Mouse (Mus musculus) brain, embryonic 18.5 days (tissue): Measurements from ENCODE around the gene Coq10a.

ENCODE experiments used
- DNase-seq: peaks from one replicate; pipeline ENCODE4 v3.0.0-alpha.2; 2012; ENCODE audit warnings: low read depth, low spot score

The Coq10a gene

DNA sequence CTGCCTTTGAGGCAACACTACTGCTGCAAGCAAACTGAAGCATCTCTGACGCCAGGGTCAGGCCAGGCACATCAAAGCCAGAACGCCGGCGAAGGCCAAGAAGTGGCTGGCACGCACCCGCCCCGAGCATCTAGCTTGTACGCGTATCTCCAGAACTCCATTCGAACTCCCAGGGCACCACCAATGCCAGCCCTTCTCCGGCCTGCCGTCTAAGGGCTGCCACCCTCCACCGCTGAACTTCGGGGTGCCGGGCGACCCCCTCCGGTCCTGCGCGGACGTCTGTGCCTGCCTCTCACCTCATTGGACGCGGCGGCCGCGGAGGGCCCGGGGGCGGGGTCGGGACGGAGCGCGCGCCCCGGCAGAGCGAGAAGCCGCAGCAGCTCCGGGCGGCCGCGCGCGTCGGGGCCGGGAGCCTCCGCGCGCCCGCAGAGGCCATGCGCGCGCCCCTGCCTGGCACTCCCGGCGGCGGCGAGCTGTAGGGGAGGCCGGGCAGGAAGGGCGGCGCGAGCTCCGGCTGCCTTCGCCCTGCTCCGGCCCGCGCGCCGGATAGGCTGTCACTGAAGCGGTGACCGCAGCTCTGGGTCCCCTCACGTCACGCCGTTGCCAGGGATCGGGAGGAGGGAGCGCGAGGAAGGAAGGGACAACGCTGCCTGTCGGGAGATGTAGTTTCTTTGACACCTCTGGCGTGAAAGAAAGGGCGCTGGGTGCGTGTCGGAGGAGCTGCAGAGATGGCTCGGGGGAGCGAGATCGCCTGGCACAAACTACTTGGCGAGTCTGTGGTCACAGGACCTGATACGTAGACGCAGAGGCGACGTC lies at the start of gene Coq10a:
Gene Coq10a (minus strand): TSS at position 596 of the 816 bp plus-strand sequence.
- peak; percentile 89 for DNase-seq

DNA sequence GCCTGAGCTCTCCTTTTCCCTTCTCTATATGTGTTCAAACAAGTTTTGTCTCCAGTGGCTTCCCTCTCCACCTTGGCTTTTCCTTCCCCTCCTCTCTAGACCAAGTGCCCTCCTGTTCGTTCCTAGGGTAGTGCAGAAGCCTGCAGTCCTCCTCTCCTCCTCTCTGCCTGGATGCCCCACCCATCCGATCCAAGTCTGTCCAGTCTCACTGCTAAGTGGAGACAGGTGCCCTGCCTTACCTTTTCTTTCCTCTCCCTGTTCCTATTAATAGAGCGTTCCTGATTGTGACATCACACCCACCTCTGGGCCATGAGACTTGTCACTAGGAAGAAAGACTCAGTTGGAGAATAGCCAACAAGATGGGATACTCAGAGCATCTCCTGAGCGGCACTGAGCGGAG lies 46.1 kb upstream of the Coq10a start:
- no peak for DNase-seq

DNA sequence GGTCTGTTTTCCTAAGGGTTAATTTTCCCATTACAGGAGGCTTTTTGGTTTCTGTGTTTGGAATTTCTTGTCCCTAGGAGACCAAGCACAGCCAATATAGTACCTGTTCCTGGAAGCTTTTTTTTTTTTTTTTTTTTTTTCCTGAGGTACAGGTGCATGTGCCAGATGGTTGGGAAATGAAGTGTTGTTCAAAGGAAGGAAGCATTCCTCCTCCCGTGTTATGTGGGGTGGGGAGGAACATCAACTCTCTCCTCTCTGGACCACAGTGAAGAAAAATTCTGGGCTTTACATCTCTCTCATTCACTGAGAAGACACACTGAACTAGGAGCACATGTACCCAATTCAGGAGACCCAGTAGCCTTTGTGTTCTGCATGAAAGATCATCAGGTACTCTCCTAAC lies 44.3 kb upstream of the Coq10a start:
- no peak for DNase-seq

DNA sequence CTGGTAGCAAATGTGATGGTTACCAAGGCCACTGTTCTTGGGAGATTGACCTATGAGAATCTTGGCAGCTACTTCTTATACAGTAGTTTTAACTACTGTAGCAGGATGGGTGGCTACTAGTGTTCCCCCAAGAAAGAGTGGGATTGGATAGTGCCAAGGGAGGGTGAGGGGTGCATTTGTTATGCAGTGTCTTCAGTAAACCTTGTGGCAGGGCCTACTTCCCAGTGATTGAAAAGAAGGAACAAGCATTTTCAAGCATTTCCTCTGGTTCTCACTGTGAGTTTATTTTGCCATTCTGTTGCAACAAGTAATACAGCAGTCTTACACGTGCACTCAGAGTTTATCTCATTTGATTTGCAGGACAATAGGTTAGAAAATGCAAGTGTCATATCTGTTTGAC lies 43.8 kb upstream of the Coq10a start:
- DNase-seq, result no peak

DNA sequence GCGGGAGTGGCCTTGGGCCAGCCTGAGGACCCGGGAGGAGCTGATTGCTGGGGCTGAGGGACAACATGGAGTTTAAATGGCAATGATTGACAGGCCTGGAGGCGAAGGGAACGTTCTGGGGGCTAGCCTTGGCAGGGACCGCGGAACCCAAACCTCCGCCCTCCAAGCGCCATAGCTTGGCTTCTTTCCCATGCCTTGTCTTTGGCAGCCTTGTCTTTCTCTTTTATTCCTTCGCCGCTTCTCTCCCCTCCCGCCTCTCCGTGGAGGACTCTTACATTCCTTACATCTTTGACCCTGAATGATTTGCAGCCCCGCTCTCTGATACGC lies 43.2 kb upstream of the Coq10a start:
- DNase-seq, result no peak

DNA sequence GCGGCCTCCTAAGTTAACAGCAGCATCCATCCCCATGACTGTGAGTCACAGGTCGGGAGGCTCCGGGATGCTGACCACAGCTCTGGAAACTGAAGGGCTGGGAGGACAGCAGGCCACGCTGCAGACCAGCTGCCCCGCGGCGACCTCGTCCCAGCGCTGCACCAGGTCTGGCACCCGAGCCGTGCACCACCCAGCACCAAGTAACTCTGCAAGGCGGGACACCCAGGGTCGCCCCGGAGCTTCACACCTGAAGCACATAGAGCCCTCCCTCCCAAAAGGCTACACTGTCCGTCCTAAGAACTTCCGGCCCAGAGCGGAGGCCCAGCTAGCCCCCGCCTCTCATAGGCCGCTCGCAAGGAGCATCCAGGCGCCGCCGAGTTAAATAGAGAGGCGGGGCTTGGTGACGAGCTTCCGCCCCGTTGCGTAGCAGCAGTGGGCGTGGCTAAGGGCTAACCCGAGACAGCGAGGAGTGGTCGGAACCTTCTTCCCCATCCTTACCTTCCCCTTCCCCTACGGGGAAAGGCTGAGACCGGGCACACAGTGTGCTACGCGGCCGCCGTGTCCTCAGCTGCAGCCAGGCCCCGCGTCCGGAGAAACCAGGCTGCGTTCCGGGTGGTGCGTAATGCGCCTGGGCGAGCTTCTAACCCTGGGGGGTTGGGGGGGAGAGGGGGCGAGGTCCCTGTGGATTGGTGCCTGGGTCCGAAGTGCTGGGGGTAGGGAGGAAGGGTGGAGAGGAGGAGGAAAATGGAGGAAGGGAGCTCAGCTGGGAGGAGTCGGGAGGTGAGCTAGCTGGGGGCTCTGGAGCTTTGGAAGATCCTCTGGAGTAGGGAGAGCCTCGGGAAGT lies 42.6 kb upstream of the Coq10a start, which contains the start of the genes Nabp2 and Rnf41:
Gene Nabp2 (minus strand): TSS at position 282 of the 844 bp plus-strand sequence.
Gene Rnf41 (plus strand): TSS at position 447 of the 844 bp plus-strand sequence.
- DNase-seq, result peak; percentile 90

DNA sequence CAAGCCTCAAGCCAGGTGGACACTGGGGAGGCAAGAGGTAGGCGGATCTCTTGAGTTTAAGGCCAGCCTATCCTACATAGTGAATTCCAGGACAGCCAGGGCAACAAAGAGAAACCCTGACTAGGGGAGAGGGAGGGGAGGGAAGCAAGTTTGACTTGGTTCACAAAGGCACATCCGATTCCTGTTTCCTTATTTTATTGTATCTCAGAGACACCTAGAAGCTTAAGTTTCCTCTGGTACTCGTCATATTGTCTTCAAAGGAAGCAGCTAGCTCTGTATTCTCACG lies 41.7 kb upstream of the Coq10a start:
- no peak for DNase-seq

DNA sequence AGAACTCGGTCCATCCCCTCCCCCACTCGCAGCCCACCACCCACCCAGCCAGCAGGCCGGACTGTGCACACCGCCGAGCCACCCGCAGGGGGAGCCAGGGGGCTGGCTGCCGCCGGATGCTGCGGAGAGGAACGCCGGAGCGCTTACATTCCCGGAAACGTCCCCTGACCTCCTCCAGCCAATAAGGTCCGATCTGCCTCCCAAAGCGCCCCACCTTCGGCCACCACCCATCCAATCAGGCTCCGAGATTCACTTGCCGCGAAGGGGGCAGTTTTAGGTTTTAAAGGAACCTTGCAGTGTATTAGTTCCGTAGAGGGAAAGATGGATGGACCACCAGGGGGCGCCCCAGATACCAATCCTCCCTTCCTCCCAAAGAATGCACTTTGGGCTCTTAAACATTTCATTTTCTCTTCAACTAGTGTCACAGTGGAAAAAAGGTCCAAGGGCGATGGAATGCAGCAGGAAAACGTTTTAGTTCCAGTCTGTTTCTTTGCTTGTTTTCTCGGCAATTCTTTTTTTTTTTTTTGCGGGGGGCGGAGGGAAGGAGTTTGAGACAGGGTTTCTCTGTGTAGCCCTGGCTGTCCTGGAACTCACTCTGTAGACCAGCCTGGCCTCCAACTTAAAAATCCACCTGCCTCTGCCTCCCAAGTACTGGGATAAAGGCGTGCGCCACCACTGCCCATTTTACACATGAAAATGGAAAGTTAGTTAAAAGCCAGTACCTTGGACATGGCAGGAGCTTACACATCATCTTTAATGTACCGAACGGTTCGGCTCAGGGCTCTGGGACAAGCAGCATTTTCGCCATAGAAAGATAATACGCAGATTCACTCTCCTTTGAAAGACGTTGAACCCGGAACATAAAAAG lies 41.1 kb upstream of the Coq10a start:
- DNase-seq, result peak; percentile 97

DNA sequence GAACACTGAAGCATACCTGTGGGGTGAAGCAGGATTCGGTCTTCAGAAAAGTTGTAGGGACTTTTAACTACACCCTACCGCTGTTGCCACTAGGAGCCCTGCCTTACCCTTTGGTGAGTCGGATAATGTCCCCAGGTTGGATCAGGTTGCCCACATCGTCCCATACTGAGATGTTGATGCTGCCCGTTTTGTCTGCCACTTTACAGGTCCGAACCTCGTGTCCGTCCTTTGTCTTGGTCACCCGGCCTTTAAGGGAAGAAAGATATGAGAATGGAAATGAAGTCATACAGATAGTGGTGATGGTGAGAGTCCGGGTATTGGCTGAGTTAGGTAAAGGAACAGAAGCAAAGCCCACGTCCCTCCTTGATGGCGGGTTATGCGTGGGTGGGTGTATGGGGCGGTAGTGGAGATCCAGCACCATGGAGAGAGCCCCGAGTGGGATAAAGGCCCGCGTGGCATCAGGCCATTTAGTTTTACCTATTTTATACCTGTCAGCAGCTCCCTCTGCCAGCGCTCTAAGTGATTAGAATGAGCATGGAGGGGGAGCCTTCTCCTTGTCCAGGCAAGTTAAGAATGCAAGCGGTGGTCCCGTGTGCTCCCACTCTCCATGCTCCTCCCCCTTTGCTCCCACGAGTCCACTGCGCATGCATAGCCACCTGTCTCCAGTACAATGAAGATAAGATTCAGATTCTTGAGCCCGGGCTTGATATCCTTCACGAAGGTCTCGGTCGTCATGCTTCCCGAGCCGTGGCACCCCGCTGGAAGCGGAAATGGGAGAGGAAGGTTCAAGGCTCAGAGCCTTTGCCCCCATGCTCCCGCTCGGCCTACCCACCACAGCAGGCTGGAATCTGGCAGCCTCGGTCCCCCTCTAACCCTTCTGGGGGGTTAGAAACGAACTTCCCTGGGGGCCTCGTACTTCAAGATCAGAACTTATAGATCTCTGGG lies 40.1 kb upstream of the Coq10a start:
- DNase-seq, result peak; percentile 57

DNA sequence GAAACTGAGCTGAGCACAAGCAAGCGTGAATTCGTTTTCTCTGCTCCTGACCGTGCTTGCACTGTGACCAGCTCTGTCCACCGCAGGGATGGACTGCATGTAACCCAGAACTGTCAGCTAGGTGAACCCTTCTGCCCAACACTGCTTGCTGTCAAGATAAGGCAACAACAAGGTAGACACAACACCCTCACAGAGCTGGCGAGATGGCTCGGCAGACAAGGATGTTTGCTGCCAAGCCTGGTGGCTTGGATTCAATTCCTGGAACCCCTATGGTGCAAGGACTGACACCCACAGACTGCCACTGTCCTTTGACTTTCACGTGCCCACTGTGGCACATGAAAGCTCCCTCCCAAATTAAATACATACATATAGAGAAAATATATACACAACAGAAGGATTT lies 35.1 kb upstream of the Coq10a start:
- DNase-seq, result no peak

DNA sequence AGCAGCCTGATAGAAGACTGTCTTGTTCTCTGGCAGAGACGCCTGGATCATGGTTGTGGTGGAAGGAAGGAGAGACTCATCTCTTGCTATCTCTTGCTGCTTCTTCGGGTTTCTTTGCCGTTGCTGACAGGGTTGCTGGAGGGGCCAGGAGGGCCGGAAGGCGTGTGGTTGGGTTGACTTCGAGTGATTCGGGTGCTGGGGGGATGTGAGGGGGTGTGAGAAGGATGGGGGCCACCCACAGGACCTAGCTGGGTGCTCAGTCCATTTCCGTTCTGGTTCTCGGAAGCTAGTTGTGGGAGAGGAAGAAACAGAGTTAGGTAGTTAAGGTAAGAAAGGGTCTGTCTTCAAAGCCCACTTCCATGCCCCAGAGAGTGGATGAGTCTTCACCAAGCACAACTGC lies 32.8 kb upstream of the Coq10a start:
- no peak for DNase-seq

DNA sequence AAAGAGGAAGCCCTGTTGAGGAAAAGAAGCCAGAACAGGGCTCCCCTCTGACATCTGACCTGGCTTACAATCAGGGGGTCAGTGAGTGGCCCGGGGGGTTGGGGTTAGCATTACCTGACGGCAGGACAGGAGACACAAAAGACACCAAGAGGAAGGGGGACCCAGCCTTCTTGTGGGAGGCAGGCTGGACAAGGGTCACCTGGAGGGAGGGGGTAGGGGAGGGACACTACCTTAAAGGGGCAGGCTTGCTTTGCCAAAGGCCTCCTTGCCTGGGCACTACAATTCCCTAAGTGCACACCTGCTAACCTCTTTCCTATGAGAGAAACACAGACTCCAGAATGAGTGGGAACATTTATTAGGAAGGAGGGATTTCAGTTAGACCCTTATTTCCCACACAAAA lies 32.3 kb upstream of the Coq10a start, which contains the start of gene Slc39a5:
Gene Slc39a5 (minus strand): TSS at position 174 of the 400 bp plus-strand sequence.
- DNase-seq, result no peak

DNA sequence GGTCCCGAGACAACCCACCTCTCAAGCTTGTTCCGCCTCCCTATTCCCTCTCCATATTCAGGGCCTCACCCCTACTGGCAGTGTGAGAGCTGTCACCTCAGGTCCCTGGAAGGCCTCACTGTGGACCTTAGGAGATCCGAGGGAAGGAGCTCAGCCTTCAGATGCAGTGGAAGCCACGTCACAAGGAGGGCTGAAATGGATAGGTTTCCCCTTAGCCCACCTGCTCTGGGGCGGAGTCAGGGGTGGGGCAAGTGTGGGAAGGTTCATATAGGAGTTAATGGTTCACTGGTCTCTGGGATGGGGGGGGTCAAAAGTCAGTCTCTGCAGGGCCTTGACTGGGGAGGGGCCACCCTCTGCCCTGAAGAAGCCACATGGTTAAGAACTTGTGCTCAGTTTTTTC lies 31.5 kb upstream of the Coq10a start:
- DNase-seq, result no peak

DNA sequence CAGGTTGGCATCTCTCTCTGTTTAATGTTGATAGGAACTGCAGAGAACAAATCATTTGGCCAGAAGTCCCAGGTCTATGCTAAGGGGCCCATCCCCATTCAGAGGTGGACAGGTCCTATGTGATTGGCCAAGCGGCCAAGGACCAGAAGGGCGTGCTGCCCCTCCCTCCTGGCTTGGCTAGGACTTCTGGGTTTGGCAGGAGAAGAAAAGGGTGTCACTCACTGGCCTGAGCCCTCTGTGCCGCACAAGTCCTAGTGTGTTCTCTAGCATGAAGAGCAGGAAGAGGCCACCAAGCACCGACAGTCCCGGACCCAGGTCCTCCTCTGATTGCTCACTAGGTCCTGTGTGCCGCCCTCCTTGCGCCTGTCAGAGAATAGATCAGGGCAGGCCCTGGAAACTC lies 28.7 kb upstream of the Coq10a start:
- no peak for DNase-seq

DNA sequence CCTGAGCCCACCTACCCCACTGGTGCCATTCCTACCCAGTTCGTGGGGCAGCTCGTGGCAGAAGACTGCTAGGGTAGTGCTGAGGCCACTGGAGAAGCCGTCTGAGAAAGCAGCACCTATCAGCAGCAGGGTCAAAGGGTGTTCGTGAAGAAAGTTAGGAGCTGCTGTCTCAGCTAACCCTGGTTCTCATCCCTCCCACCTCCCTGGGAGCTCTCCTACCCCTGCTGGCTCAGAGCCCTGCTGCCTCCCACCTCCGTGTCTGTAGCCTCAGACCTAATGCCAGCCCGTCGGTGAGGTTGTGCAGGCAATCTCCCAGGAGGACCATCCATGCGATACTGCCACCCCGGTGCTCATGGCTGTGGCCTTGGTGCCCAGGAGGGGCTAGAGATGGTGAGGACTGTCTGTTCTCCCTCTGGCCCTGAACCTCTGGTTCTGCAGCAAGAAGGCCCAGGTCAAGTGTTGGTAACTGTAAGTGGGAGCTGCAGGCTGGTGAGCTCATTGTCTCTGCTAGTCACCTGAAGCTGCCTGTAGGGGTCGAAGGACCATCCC lies 28.0 kb upstream of the Coq10a start:
- no peak for DNase-seq

DNA sequence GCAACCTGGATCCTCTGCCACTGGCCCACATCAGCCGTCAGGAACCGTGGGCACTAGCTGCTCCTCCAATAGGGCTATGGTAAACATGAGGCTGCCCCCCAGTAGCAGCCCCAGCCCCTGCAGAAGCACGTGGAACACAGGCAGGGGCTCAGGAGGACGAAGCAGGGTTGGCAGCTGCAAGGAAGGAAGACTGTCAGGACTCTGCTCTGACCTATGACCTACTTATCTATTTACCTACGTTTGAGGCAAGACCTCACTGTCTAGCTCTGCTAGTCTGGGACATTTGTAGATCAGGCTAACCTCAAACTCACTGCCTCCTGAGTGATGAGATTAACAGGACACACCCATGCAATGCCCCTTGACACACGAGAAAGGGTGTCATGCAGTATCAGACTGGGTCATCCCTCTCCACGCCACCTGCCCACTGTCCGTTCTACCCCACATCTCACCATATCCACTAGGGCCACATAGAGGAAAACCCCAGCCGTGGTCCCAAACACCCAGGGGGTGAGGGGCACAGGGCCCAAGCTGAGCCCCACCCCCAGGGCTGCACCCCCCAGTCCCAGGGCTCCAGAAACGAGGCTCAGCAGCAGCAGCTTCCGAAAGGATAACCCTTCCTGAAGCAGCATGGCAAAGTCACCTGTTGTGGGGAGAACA lies 27.3 kb upstream of the Coq10a start:
- DNase-seq, result no peak

DNA sequence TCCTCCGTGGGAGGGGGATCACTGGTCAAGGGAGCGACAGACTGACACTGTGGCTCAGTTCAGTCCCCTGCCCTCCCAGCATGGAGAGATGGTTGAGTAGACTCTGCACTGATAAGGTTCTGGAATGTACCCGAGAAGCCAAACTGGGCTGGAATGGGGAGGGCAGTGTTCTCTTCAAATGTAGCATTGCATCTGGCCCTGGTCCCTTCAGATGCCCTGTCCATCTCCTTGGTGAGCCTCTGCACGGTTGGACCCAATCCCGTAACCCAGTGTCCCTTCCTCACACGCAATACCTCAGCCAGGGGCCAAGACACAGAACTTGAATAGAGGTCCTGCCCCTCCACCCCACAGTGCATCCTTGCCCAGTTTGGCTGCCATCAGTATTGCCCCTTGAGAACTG lies 23.1 kb upstream of the Coq10a start:
- DNase-seq, result no peak

DNA sequence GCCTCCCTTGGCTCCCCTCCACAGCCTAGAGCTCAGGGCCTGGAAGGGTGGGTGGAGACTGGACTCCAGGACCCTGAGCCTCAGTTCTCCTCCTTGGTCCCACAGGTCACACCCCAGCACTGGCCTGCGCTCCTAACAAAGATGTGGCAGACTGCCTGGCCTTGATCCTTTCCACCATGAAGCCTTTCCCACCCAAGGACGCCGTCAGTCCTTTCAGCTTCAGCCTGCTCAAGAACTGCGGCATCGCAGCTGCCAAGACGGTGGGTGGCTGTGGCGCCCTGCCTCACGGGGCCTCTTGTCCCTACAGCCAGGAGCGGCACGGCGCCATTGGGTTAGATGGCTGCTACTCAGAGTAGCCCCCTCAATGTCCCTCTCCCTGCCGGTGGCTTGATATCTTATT lies 21.6 kb upstream of the Coq10a start:
- DNase-seq, result no peak

DNA sequence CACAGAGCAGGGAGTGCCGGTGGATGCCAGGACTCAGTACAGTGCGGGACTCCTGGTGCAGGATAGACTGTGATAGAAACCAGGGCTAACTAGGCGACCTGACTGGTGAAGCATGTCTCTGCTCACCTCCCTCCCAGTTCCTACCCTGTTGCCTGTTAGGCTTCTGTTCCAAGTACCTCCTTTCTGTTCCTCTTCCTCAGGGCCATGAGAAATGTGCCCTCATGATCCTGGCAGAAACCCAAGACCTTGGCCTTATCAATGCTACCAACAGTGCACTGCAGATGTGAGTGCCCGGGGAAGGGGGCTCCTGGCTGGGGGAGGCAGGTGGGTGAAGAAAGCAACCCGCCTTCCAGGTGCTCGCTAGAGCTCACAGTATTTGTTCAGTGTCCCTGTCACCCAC lies 20.8 kb upstream of the Coq10a start:
- DNase-seq, result no peak

DNA sequence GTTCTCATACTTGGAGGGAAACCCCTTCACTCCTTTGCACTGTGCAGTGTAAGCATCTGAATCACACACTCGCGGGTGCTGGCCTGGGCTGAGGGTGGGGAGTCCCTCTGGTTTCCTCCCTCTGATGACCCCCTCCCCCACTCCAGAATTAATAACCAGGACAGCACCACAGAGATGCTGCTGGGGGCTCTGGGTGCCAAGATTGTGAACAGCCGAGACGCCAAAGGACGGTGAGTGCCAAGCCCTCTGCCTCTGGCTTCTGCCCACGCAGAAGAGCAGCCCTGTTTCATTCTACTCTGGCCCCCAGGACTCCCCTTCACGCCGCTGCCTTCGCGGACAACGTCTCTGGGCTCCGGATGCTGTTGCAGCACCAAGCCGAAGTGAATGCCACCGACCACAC lies 20.1 kb upstream of the Coq10a start:
- DNase-seq, result no peak
